Mouse (Mus musculus) kidney, postnatal 0 days (tissue): ENCODE measurements around the gene Ly6g6c. TPM values are rescaled to one million over a fixed set of nuclear protein-coding genes. Genes with fewer than 3 reads are reported as not detected.
"Not testable (repeated sequence)": the region's sequence is repeated elsewhere in the genome, so short reads cannot be mapped to it uniquely, and the experiment has no call there.

ENCODE experiments used
- ATAC-seq: fragments of 200-750 bp; cut with Nextera tagmentation; replicated peaks from 2 replicates; pipeline ENCODE4 v1.8.0; 2017; ENCODE audit warnings: low read depth, moderate number of reproducible peaks, moderate TSS enrichment, moderate library complexity; ENCODE audit not compliant: low FRiP score
- DNase-seq: peaks from one replicate; pipeline ENCODE4 v3.0.0-alpha.2; 2016; ENCODE audit warnings: low spot score
- H3K27ac ChIP-seq: fragments of 300-500 bp; sonication (generic); 2 replicates; pipeline ENCODE4 v1.5.1; 2014; ENCODE audit warnings: mild to moderate bottlenecking
- H3K27me3 ChIP-seq: fragments of 300-500 bp; sonication (generic); 2 replicates; pipeline ENCODE4 v1.6.1; 2014; ENCODE audit warnings: low read length, mixed read lengths; ENCODE audit not compliant: insufficient read depth
- H3K36me3 ChIP-seq: fragments of 300-500 bp; sonication (generic); 2 replicates; pipeline ENCODE4 v1.6.1; 2014; ENCODE audit warnings: low read length, mixed read lengths; ENCODE audit not compliant: insufficient read depth
- H3K4me1 ChIP-seq: fragments of 300-500 bp; sonication (generic); replicated peaks from 2 replicates; pipeline ENCODE4 v1.6.1; 2014; ENCODE audit warnings: antibody characterized with exemption, low read length, mixed read lengths; ENCODE audit not compliant: insufficient read depth
- H3K4me2 ChIP-seq: fragments of 300-500 bp; sonication (generic); 2 replicates; pipeline ENCODE4 v1.6.1; 2014; ENCODE audit warnings: mild to moderate bottlenecking, low read length, moderate library complexity, mixed read lengths
- H3K4me3 ChIP-seq: fragments of 300-500 bp; sonication (generic); replicated peaks from 2 replicates; pipeline ENCODE4 v1.5.1; 2014; ENCODE audit warnings: low read depth, low read length
- H3K9ac ChIP-seq: fragments of 300-500 bp; sonication (generic); 2 replicates; pipeline ENCODE4 v1.6.1; 2014; ENCODE audit warnings: low read depth, low read length
- H3K9me3 ChIP-seq: fragments of 300-500 bp; sonication (generic); replicated peaks from 2 replicates; pipeline ENCODE4 v1.6.1; 2016; ENCODE audit warnings: low read length, inconsistent platforms, mixed read lengths
- CTCF ChIP-seq: IDR thresholded peaks from 2 replicates; pipeline ENCODE4 v1.5.1; 2016; ENCODE audit warnings: antibody characterized with exemption, low read depth, mild to moderate bottlenecking, moderate library complexity
- WGBS: fragments of 180-500 bp; shearing (Covaris S2); extraction: QIAGEN DNeasy Blood & Tissue Kit; methylation state at CpG from one replicate; pipeline ENCODE4 v1.1.7; 2014; 5-methylcytosine and 5-hydroxymethylcytosine counted together
- polyA plus RNA-seq: library from polyadenylated mRNA; unstranded; fragments of >200 nt; fragmentation: Nextera tagmentation; extraction: Ambion mirVana; gene quantifications from 2 replicates; pipeline ENCODE4 v1.2.1, GENCODE M21; 2015

Gene Ly6g6c
- polyA plus RNA-seq, 1 experiment from 2014 or later = not detected

DNA sequence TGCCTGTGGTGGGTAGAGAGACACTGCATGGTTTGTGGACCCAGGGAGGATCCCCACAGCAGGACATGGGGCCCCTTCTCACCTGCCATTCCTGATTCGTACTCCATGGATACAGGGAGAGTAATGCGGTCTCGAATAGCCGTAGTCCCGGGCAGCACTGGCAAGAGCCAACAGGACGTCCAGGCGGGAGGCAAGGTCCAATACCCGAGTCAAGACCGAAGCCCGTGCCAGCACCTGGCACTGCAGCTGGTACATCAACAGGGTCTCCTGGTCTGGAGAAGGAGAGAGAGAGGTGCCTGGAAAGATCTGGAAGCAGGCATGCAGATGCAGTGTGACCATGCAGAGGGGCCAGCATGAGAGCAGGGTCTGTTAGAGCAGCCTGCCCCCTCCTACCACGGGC is 33.9 kb upstream of the Ly6g6c start:
- no peak for TF ChIP-seq CTCF
- Histone ChIP-seq H3K27ac (no peak overlapping the region), H3K4me3 (no peak overlapping the region), H3K9me3 (no peaks in the 10 kb centered on the region), H3K4me2 (no peak overlapping the region), H3K9ac (no peak overlapping the region), H3K27me3 (no peaks in the 10 kb centered on the region), H3K4me1 (no peaks in the 10 kb centered on the region), H3K36me3 (no peaks in the 10 kb centered on the region)
- WGBS = 87% methylated on average over 11 of the region's 11 CpGs
- ATAC-seq = no peak
- no peak for DNase-seq

DNA sequence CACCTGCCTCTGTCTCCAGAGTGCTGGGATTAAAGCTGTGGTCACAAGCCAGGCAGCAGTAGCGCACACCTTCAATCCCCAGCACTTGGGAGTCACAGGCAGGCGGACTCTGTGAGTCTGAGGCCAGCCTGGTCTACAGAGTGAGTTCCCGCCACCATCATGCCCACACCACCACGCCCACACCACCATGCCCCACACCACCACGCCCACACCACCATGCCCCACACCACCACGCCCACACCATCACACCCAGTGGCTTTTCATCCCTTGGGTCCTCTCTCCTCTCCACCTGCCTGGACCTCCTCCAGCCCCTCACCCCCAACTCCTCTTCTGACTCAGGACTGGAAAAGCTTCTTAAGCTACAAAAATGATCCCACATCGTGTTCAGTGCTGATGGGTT is 33.3 kb upstream of the Ly6g6c start:
- WGBS = 83% methylated on average over 7 of the region's 7 CpGs
- Histone ChIP-seq H3K4me3 (no peak overlapping the region), H3K27ac (no peak overlapping the region), H3K36me3 (no peaks in the 10 kb centered on the region), H3K9me3 (no peaks in the 10 kb centered on the region), H3K27me3 (no peaks in the 10 kb centered on the region), H3K9ac (no peak overlapping the region), H3K4me2 (no peak overlapping the region), H3K4me1 (no peaks in the 10 kb centered on the region)
- TF ChIP-seq CTCF = no peak
- ATAC-seq = no peak
- no peak for DNase-seq

DNA sequence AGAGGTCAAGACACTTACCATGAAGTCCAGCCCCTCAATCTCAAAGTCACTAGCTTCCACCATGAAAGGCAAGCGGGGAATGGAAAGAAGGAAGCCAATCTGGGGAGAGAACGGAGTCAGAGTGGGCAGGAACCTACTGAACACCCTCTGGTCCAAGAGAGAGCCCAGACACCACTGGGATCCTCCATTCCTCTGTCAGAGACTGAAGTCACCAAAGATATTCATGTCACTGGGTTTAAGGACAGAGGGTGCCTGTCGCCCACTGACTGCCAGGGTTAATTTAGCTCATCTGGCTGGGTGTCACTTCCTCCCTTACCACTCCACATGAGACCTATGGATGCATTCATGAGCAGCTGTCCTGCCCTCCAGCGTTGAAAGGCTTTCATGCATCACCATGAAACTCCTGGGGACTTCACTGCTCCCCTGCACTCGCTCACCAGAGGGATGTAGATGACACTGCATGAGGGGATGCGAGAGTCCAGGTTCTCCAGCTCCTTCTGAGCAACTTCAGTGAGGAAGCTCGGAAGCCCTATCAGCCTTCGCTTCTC is 32.8 kb upstream of the Ly6g6c start:
- WGBS = 71% methylated on average over 8 of the region's 8 CpGs
- Histone ChIP-seq H3K4me2 (no peak overlapping the region), H3K27ac (no peak overlapping the region), H3K27me3 (no peaks in the 10 kb centered on the region), H3K9ac (no peak overlapping the region), H3K4me3 (no peak overlapping the region), H3K9me3 (no peaks in the 10 kb centered on the region), H3K4me1 (no peaks in the 10 kb centered on the region), H3K36me3 (no peaks in the 10 kb centered on the region)
- no peak for DNase-seq
- no peak for TF ChIP-seq CTCF
- ATAC-seq = no peak

DNA sequence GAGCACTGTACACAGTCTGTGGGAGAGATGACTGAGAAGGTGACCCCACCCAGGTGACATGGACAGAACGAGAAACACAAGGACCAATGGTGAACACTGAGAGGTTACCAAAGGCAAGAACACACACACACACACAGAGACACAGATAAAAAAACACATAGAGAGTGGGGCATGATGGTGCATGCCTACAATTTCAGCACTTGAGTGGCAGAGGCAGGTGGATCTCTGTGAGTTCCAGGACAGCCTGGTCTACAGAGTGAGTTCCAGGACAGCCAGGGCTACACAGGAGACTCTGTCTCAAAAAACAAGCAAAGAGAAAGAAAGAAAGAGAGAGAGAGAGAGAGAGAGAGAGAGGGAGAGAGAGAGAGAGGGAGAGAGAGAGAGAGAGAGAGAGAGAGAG is 31.5 kb upstream of the Ly6g6c start:
- H3K27ac ChIP-seq = not testable (repeated sequence)

DNA sequence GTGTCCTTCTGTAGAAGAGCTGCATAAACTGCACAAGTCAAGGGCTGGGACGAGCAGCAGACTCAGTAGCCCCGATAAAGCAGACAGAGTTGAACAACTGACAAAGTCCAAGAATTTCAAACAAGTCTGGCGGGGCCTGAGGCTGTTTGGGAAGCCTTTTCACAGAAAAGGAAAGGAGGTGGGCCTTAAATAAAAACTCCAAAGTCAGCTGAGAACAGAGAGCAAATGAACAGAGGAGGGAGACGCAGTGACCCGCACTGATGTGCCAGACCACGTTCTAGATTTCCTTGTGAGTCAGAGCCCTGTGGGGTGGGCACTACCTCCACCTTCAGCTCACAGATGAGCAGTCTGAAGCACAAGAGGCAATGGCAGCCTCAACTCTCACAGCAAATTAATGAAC is 30.3 kb upstream of the Ly6g6c start:
- no peaks in the 10 kb centered on the region for H3K27me3 ChIP-seq
- H3K27ac ChIP-seq = no peak overlapping the region
- no peak for TF ChIP-seq CTCF
- no peaks in the 10 kb centered on the region for H3K4me1 ChIP-seq
- H3K36me3 ChIP-seq = no peaks in the 10 kb centered on the region
- ATAC-seq (no peak), DNase-seq (no peak)
- 60% methylated on average over 6 of the region's 6 CpGs for WGBS
- H3K9ac ChIP-seq = no peak overlapping the region
- H3K4me2 ChIP-seq = no peak overlapping the region
- no peak overlapping the region for H3K4me3 ChIP-seq
- no peaks in the 10 kb centered on the region for H3K9me3 ChIP-seq

More for the DNA sequence above, 31.5 kb upstream of the Ly6g6c start:
- H3K36me3 ChIP-seq, H3K9me3 ChIP-seq, H3K27me3 ChIP-seq, H3K4me3 ChIP-seq, DNase-seq, ATAC-seq, H3K4me1 ChIP-seq, H3K4me2 ChIP-seq, H3K9ac ChIP-seq: not testable (repeated sequence)
- 56% methylated on average over 1 of the region's 1 CpGs for WGBS

- no peak for TF ChIP-seq CTCF
- no peak overlapping the region for H3K4me3 ChIP-seq
- H3K4me1 ChIP-seq = no peaks in the 10 kb centered on the region
- H3K9ac ChIP-seq = no peak overlapping the region
- WGBS = 83% methylated on average over 11 of the region's 11 CpGs
- DNase-seq (no peak), ATAC-seq (no peak)
- no peak overlapping the region for H3K27ac ChIP-seq
- no peaks in the 10 kb centered on the region for H3K9me3 ChIP-seq
- no peaks in the 10 kb centered on the region for H3K36me3 ChIP-seq
- no peaks in the 10 kb centered on the region for H3K27me3 ChIP-seq
- no peak overlapping the region for H3K4me2 ChIP-seq
These were observed 25.9 kb upstream of the Ly6g6c start for GRCm38 (mm10) chr17:35039121-35039873.
